Mouse (Mus musculus) hindbrain, embryonic 14.5 days (tissue): ENCODE results near the gene Gga3. TPM values are rescaled to one million over a fixed set of nuclear protein-coding genes. Genes with fewer than 3 reads are reported as not detected.

ENCODE experiments used
- ATAC-seq: fragments of 200-750 bp; cut with Nextera tagmentation; 2 replicates; pipeline ENCODE4 v1.8.0; 2017; ENCODE audit warnings: moderate number of reproducible peaks, mild to moderate bottlenecking, moderate TSS enrichment, moderate library complexity; ENCODE audit not compliant: low FRiP score
- DNase-seq: peaks from one replicate; pipeline ENCODE4 v3.0.0-alpha.2; 2015; ENCODE audit warnings: low spot score
- H3K27ac ChIP-seq: fragments of 300-500 bp; sonication (generic); 2 replicates; pipeline ENCODE4 v1.5.1; 2014; ENCODE audit warnings: mild to moderate bottlenecking, moderate library complexity
- H3K27me3 ChIP-seq: fragments of 300-500 bp; sonication (generic); 2 replicates; pipeline ENCODE4 v1.6.1; 2014; ENCODE audit warnings: mild to moderate bottlenecking, low read length, mixed read lengths; ENCODE audit not compliant: control insufficient read depth, insufficient read depth
- H3K36me3 ChIP-seq: fragments of 300-500 bp; sonication (generic); replicated peaks from 2 replicates; pipeline ENCODE4 v1.6.1; 2014; ENCODE audit not compliant: control insufficient read depth, insufficient read depth
- H3K4me1 ChIP-seq: fragments of 300-500 bp; sonication (generic); replicated peaks from 2 replicates; pipeline ENCODE4 v1.6.1; 2014; ENCODE audit warnings: antibody characterized with exemption, low read length, mixed read lengths; ENCODE audit not compliant: control insufficient read depth, insufficient read depth
- H3K4me2 ChIP-seq: fragments of 300-500 bp; sonication (generic); replicated peaks from 2 replicates; pipeline ENCODE4 v1.6.1; 2014; ENCODE audit warnings: mild to moderate bottlenecking, moderate library complexity
- H3K4me3 ChIP-seq: fragments of 300-500 bp; sonication (generic); replicated peaks from 2 replicates; pipeline ENCODE4 v1.5.1; 2014; ENCODE audit warnings: mild to moderate bottlenecking, low read length
- H3K9ac ChIP-seq: fragments of 300-500 bp; sonication (generic); 2 replicates; pipeline ENCODE4 v1.6.1; 2014
- H3K9me3 ChIP-seq: fragments of 300-500 bp; sonication (generic); 2 replicates; pipeline ENCODE4 v1.6.1; 2016; ENCODE audit warnings: low read length; ENCODE audit not compliant: control insufficient read depth
- WGBS: fragments of 180-500 bp; shearing (Covaris S2); extraction: QIAGEN DNeasy Blood & Tissue Kit; methylation state at CpG from one replicate; pipeline ENCODE4 v1.1.7; 2014; 5-methylcytosine and 5-hydroxymethylcytosine counted together
- polyA plus RNA-seq: library from polyadenylated mRNA; unstranded; fragments of >200 nt; fragmentation: Nextera tagmentation; extraction: Ambion mirVana; gene quantifications from 2 replicates; pipeline ENCODE4 v1.2.1, GENCODE M21; 2014

Gga3 gene
- polyA plus RNA-seq, 1 experiment from 2014 or later: 39.4 TPM

- no peak overlapping the region for H3K9ac ChIP-seq
- peaks cover 41% of the 10 kb centered on the region for H3K36me3 ChIP-seq
- H3K4me2 ChIP-seq: no peak overlapping the region
- ATAC-seq (no peak), DNase-seq (no peak)
- H3K9me3 ChIP-seq: no peaks in the 10 kb centered on the region
- no peak overlapping the region for H3K27ac ChIP-seq
- H3K4me3 ChIP-seq: no peak overlapping the region
- H3K27me3 ChIP-seq: no peaks in the 10 kb centered on the region
- H3K4me1 ChIP-seq: no peaks in the 10 kb centered on the region
- WGBS: 96% methylated on average over 2 of the region's 2 CpGs
Observed at GRCm38 (mm10) chr11:115642705-115643104, 38.9 kb upstream of the Gga3 start.

- no peaks in the 10 kb centered on the region for H3K27me3 ChIP-seq
- H3K4me1 ChIP-seq: no peaks in the 10 kb centered on the region
- H3K4me2 ChIP-seq: no peak overlapping the region
- H3K4me3 ChIP-seq: no peak overlapping the region
- H3K9ac ChIP-seq: no peak overlapping the region
- no peak overlapping the region for H3K27ac ChIP-seq
- peaks cover 35% of the 10 kb centered on the region for H3K36me3 ChIP-seq
- ATAC-seq (no peak), DNase-seq (no peak)
- 90% methylated on average over 4 of the region's 4 CpGs for WGBS
- no peaks in the 10 kb centered on the region for H3K9me3 ChIP-seq
Observed at GRCm38 (mm10) chr11:115641664-115642036, 37.8 kb upstream of the Gga3 start.

- no peaks in the 10 kb centered on the region for H3K9me3 ChIP-seq
- ATAC-seq: no peak
- H3K36me3 ChIP-seq: peaks cover 31% of the 10 kb centered on the region
- no peaks in the 10 kb centered on the region for H3K4me1 ChIP-seq
- H3K27me3 ChIP-seq: no peaks in the 10 kb centered on the region
- no peak overlapping the region for H3K4me2 ChIP-seq
- no peak for DNase-seq
- no peak overlapping the region for H3K9ac ChIP-seq
- no peak overlapping the region for H3K4me3 ChIP-seq
- 56% methylated on average over 14 of the region's 14 CpGs for WGBS
- H3K27ac ChIP-seq: no peak overlapping the region
Observed at GRCm38 (mm10) chr11:115640978-115641663, 37.3 kb upstream of the Gga3 start.

- Histone ChIP-seq H3K9me3 (no peaks in the 10 kb centered on the region), H3K4me1 (no peaks in the 10 kb centered on the region), H3K27me3 (no peaks in the 10 kb centered on the region), H3K36me3 (peaks cover 23% of the 10 kb centered on the region), H3K27ac (no peak overlapping the region), H3K4me2 (no peak overlapping the region), H3K4me3 (no peak overlapping the region), H3K9ac (no peak overlapping the region)
- DNase-seq (no peak), ATAC-seq (no peak)
- 76% methylated on average over 3 of the region's 4 CpGs for WGBS
Observed at GRCm38 (mm10) chr11:115640311-115640828, 36.5 kb upstream of the Gga3 start.

- 91% methylated on average over 4 of the region's 4 CpGs for WGBS
- Histone ChIP-seq H3K27ac (no peak overlapping the region), H3K4me1 (no peaks in the 10 kb centered on the region), H3K36me3 (peaks cover 15% of the 10 kb centered on the region), H3K9me3 (no peaks in the 10 kb centered on the region), H3K4me2 (no peak overlapping the region), H3K4me3 (no peak overlapping the region), H3K9ac (no peak overlapping the region), H3K27me3 (no peaks in the 10 kb centered on the region)
- ATAC-seq (no peak), DNase-seq (no peak)
Observed at GRCm38 (mm10) chr11:115639540-115639939, 35.7 kb upstream of the Gga3 start.

- no peaks in the 10 kb centered on the region for H3K27me3 ChIP-seq
- H3K4me2 ChIP-seq: no peak overlapping the region
- no peaks in the 10 kb centered on the region for H3K4me1 ChIP-seq
- H3K4me3 ChIP-seq: no peak overlapping the region
- ATAC-seq (no peak), DNase-seq (no peak)
- H3K36me3 ChIP-seq: peaks cover 8% of the 10 kb centered on the region; the same call in 1 of the 2 replicates
- no peaks in the 10 kb centered on the region for H3K9me3 ChIP-seq
- 88% methylated on average over 5 of the region's 5 CpGs for WGBS
- H3K27ac ChIP-seq: no peak overlapping the region
- no peak overlapping the region for H3K9ac ChIP-seq
Observed at GRCm38 (mm10) chr11:115638498-115639409, 34.9 kb upstream of the Gga3 start.

DNA sequence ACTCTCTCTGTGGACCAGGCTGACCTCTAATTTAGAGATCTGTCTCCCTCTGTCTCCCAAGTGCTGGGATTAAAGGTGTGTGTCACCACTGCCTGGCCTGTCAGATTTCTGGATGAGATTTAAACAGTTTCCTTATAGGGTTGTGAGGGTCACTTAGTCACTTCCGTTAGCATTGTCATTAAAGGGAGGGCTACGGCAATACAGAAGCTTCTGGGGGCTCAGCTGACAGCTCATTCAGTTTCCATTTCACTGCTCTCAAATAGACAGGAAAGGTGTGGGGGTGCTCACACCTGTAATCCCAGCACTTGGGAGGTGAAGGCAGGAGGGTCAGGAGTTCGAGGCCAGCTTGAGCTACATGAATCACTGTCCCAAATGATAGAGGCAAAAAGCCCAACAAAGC lies 33.1 kb upstream of the Gga3 start:
- Histone ChIP-seq H3K4me2 (no peak overlapping the region), H3K27ac (no peak overlapping the region), H3K9ac (no peak overlapping the region), H3K4me1 (no peaks in the 10 kb centered on the region), H3K36me3 (no peaks in the 10 kb centered on the region; the same call in 1 of the 2 replicates), H3K27me3 (no peaks in the 10 kb centered on the region), H3K4me3 (no peak overlapping the region), H3K9me3 (no peaks in the 10 kb centered on the region)
- DNase-seq: no peak
- no peak for ATAC-seq
- WGBS: 88% methylated on average over 3 of the region's 3 CpGs

DNA sequence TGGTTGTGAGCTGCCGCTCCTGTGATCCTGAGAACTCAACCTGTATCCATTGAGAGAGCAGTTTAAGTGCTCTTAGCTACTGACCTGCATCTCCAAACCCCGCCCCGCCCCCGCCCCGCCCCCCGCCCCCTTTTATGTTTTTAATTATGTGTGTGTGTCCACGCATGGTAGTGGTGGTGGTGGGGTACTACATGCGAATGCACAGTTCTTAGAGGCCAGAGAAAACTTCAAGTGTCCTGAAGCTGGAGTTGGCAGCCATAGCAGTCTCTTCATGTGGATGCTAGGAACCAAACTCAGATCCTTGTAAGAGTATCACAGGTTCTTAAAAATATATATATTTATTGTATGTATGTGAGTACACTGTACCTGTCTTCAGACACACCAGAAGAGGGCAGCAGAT lies 31.6 kb upstream of the Gga3 start:
- H3K36me3 ChIP-seq: no peaks in the 10 kb centered on the region
- WGBS: 76% methylated on average over 8 of the region's 8 CpGs
- H3K9me3 ChIP-seq: no peaks in the 10 kb centered on the region
- H3K4me3 ChIP-seq: no peak overlapping the region
- H3K4me1 ChIP-seq: no peaks in the 10 kb centered on the region
- H3K9ac ChIP-seq: no peak overlapping the region
- DNase-seq: no peak
- H3K27ac ChIP-seq: no peak overlapping the region
- no peaks in the 10 kb centered on the region for H3K27me3 ChIP-seq
- ATAC-seq: no peak
- H3K4me2 ChIP-seq: no peak overlapping the region

DNA sequence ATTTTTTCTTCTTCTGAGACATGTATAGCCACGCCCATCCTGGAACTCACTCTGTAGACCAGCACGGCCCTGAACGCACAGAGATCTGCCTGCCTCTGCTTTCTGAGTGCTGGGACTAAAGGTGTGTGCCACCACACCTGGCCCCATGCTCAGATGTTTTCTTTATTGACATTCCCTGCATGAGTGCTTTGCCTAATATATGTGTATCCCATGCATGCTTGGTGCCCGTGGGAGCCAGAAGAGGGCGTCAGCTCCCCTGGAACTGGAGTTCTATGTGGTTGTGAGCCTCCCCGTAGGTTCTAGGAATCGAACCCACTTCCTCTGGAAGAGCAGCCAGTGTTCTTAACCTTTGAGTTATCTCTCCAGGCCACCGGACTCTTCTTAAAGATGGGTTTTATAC lies 31.2 kb upstream of the Gga3 start:
- no peak for ATAC-seq
- WGBS: 89% methylated on average over 8 of the region's 8 CpGs

More for the DNA sequence above, 31.2 kb upstream of the Gga3 start:
- Histone ChIP-seq H3K27me3 (no peaks in the 10 kb centered on the region), H3K27ac (no peak overlapping the region), H3K4me2 (no peak overlapping the region), H3K9ac (no peak overlapping the region), H3K36me3 (no peaks in the 10 kb centered on the region), H3K9me3 (no peaks in the 10 kb centered on the region), H3K4me3 (no peak overlapping the region), H3K4me1 (no peaks in the 10 kb centered on the region)
- DNase-seq: no peak
